ENCODE assay signal across 14 mouse cellular contexts in the genomic region with DNA sequence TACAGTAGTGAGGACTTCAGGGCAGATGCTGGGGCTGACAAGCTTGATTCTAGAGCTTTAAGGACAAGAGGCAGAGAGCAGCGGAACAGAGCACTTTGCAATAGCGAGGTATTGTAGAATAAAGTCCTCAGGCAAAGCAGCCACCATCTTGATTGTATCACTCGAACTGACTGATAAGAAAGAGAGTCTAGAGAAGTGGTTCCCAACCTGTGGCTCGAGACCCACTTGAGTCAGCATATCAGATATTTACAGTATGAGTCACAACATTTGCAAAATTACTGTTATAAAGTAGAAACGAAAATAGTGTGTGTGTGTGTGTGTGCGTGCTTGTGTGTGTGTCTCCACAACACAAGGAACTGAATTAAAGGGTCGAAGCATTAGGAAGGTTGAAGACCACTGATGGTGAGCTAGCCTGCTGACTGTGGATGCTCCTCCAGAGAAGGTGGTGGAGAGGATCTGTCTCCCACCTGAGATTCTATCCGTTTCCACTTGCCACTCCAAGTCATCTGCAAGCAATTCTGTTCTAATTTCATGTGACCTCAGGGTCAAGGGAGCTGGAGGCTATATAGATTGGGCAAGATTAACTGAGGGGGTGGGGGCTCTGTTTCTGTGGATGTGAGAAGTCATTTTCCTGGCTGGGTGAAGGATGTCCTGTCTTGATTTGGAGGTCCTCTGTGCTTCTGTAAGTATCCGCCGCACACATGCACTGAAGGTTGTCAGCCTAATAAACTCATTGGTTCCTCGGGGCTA.
"Had no signal": no experiment of that assay in that cellular context is flagged by ENCODE, and none has a peak within 500 bp of the region (broad histone marks: within the 10 kb centered on the region; RNA-seq: fewer than 3 reads in every experiment).

No protein-coding gene starts in this region.

- H3K9me3 ChIP-seq: limb, embryonic 10.5 days; liver, embryonic 15.5 days; midbrain, embryonic 10.5 days; neural tube, embryonic 12.5 days; stomach, embryonic 15.5 days had no signal

- H3K27ac ChIP-seq: limb, embryonic 10.5 days; liver, embryonic 15.5 days; midbrain, embryonic 10.5 days; neural tube, embryonic 12.5 days; stomach, embryonic 15.5 days had no signal

- H3K4me2 ChIP-seq: liver, embryonic 11.5 days; liver, embryonic 15.5 days; lung, embryonic 14.5 days; neural tube, embryonic 12.5 days; stomach, embryonic 15.5 days had no signal

- H3K4me1 ChIP-seq: liver, embryonic 15.5 days; neural tube, embryonic 12.5 days had no signal

- H3K4me3 ChIP-seq: limb, embryonic 10.5 days; liver, embryonic 15.5 days; midbrain, embryonic 10.5 days; neural tube, embryonic 12.5 days; stomach, embryonic 15.5 days had no signal

- H3K36me3 ChIP-seq: limb, embryonic 10.5 days; liver, embryonic 15.5 days; midbrain, embryonic 10.5 days; neural tube, embryonic 12.5 days; stomach, embryonic 15.5 days had no signal

- H3K27me3 ChIP-seq: liver, embryonic 15.5 days; neural tube, embryonic 12.5 days; stomach, embryonic 15.5 days had no signal

- DNase-seq: kidney, adult 8-10 months; kidney, postnatal 25 days; lung, embryonic 14.5 days; midbrain, embryonic 14.5 days; right cerebral cortex, postnatal 4 days; spleen, adult 18-20 months; thymus, adult 2 months; thymus, postnatal 25 days had no signal

- H3K9ac ChIP-seq: liver, embryonic 15.5 days; lung, embryonic 14.5 days; neural tube, embryonic 12.5 days; stomach, embryonic 15.5 days had no signal
